Mouse (Mus musculus) CD4-positive, CD25-positive, alpha-beta regulatory T cell, adult 2 months (primary cell): ENCODE measurements around the gene Nek6.

Experiments used
- DNase-seq: peaks from one replicate; pipeline ENCODE4 v3.0.0-alpha.2; 2012; ENCODE audit warnings: low read depth, low spot score

Nek6 gene

GRCm38 (mm10) chr2:38511487-38512307 is at the start of gene Nek6:
Gene Nek6 (plus strand): TSS chr2:38511643.
- DNase-seq = peak; percentile 49

DNA sequence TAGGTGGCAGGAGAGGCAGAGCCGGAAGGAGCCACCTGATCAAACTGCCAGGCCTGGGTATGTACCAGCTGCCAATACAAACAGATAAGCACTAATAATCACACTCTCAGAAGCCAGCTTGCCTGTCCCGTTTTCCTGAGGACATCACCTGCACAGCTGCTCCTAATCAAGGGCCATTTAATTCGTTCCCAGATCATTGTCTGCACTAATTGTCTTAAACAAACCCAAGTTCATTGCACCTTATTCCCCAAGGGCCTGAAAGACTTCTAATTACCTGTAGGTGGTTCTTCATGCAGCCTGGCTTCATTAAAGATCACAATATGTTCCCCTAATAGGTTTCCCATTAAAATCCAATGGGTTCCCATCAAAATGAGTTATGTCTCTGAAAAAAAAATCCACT is 49.1 kb upstream of the Nek6 start:
- DNase-seq = no peak

GRCm38 (mm10) chr2:38468845-38469244 is 42.6 kb upstream of the Nek6 start:
- DNase-seq = no peak

DNA sequence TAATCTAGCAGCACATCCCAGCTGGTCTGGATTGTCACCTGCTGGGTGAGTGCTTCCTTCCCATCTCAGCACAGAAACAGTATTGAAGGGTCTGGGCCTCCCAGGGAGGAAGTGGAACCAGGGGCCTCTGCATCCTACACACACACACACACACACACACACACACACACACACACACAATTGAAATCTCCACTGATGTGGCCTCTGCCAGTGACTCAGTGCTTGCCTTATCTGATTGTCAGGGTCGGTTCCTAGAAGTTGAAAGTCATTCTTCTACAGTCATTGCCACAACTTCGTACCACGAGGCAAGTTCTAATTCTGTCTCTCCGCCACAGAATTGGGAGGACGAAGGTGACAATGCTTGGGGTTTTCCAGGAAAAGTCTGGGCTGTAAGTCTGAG is 39.7 kb upstream of the Nek6 start:
- DNase-seq = peak; percentile 45

- DNase-seq = peak; percentile 34
These were observed 38.6 kb upstream of the Nek6 start for GRCm38 (mm10) chr2:38472829-38473228.

GRCm38 (mm10) chr2:38476871-38477496 is 34.5 kb upstream of the Nek6 start:
- no peak for DNase-seq

DNA sequence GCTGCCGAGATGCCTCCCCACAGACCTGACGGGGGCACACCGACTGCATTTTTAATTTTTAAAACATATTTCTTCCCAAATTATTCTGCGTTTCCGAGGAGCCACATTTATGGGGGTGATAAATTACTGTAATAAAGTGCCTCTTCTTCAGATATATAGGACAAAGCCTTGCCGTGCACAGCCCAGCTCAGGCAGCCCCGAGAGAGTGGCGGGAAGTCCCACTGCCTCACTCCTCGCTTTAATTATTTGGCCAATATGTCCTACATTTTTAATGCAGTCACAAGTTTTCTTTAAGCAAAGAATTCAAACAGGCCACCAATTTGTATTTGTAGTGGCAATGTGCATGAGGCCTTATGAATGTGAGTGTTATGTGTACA is 34.0 kb upstream of the Nek6 start:
- no peak for DNase-seq

DNA sequence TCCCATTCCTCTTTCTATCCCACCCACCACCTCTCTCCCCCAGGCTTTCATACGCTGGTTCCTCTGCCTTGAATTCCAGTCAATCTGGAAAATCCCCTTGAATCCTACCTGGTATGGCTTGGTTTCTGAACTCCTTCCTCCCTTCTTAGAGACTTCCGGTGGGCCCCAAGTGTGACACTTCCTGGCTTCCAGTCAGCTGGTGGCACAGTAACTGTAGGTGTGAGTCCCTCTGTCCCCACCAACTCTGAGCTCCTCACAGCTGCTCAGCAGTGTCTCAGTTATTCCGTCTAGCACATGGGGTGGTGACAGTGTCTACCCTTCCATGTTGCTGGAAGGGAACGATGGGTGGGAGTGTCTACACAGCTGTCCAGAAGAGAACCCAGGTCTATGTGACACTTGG is 32.8 kb upstream of the Nek6 start:
- peak; percentile 9 for DNase-seq

GRCm38 (mm10) chr2:38479541-38479940 is 31.9 kb upstream of the Nek6 start:
- DNase-seq = no peak

- no peak for DNase-seq
These were observed 30.2 kb upstream of the Nek6 start for GRCm38 (mm10) chr2:38481166-38481778.

- DNase-seq = no peak
These were observed 29.3 kb upstream of the Nek6 start for GRCm38 (mm10) chr2:38482122-38482521.

DNA sequence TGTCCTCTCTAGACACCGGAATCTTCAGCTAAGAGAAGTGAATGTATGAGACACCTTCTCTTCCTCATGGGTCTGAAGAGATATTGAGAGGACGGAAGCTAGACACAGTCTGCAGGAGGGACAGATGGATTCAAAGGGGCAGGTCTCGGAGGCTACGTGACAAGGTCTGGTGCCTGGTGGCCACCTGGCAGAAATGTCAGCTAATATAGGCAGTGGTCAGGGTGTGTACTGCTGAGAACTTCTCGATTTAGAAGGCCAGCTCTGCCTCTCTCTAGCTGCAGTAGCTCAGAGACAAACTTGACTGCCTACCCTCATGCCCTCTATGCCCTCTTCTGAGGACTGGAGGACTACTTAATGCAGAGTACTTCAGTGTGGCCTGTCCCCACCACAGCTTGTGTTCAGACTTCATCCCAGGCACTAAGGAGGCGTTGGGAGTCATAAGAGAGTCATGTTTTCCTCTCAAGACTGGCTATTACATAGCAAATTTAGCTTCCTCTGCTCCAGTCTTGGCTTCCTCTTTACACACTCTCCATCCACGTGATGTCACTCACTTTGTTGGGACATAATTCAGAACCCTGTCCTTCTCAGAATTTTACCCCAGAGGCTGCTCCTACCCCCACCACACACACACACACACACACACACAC is 28.3 kb upstream of the Nek6 start:
- DNase-seq = no peak

GRCm38 (mm10) chr2:38484556-38484955 is 26.9 kb upstream of the Nek6 start:
- no peak for DNase-seq

DNA sequence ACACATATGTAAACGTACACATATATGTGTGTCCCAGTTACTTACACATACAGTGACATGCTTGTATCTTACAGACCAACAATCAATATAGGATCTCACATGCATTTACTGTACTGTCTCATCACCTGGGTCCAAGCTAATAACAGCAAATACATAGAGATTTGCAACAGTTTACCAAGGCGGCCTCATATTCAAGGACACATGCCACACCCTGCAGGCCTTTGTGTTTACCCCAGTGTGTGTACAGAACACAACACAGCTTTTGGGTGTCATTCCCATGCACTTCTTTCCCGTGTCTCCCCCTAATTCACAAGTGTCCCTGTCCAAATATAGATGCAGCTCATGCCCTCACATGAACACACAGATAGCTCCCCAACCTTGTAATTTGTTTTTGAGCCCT is 26.0 kb upstream of the Nek6 start:
- DNase-seq = no peak

GRCm38 (mm10) chr2:38485957-38486931 is 25.2 kb upstream of the Nek6 start:
- DNase-seq = no peak

DNA sequence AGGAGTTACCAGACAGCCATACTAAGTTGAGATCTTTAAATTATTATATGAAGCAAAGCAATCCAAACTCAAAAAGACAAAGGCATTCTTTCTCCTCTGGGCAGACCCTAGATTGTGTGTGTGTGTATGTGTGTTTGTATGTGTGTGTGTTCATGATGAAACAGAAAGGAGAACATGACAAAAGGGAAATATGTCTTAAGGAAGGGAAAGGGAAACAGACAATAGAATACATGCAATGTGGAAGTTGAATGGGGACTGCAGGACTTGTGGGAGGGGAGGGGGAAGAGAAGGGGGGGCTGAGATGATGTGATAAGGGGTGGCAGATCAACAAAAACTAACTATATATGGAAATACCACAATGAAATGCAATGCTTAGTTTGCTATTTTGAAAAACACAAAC is 13.8 kb upstream of the Nek6 start:
- DNase-seq = no peak

DNA sequence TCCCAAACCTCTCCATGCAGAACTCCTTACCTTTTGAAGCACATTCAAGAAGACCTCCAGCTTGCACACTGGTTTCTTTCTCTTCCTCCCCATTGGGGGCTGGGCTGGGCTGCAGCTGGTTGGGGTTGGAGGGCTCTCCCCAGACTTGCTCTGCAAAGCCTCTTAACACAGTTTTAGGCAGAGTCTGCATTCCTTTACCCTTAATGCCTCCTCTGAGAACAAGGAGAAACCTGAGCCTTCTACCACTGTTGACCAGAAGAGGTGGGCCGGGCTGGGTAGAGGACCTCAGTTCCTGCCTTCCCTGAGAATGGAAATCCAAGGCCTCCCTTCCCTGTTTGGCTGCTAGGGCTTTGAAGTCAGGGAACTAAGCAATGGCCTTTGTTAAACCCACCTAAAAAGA is 9.8 kb upstream of the Nek6 start:
- no peak for DNase-seq

DNA sequence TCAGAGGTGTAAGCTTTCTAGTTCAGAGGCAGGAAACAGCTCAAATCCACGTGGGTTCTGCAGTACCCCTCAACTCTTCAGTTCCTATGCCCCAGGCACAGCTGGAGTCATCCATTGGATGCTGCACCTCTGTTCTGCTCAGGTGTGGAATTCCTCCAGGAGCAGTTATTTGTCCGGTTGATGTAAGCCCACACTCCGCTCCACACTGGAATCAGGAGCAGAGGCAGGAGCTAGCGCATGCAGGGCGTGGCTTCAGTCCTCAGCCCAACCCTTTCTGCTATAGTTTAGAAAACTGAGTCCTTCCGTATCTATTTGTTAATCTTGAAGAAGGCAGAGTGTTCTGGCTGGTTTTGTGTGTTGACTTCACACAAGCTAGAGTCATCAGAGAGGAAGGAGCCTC is 9.3 kb upstream of the Nek6 start:
- DNase-seq = no peak

- DNase-seq = no peak
These were observed 8.7 kb upstream of the Nek6 start for GRCm38 (mm10) chr2:38502747-38503146.

- no peak for DNase-seq
These were observed 7.1 kb upstream of the Nek6 start for GRCm38 (mm10) chr2:38504311-38504710.

DNA sequence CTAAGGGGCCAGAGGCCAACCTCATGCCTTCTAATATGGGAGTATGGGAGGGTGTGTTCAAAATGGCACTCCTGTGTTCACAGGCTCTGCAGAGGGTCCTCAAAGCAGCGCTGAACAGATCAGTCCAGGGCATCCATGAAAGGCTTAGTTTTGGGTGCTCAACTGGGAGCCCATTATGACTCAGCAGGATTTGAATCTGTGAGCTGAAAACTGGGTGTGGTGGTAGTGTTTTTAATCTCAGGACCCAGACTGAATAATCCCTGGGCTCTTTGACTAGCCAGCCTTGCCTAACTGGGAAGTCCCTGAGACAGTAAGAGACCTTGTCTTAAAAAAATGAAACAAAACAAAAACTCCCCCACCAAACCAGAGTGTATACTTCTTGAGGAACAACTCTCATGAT is 4.3 kb upstream of the Nek6 start:
- no peak for DNase-seq
